Mouse (Mus musculus) heart, postnatal 0 days (tissue): ENCODE results near the gene Usp36.

Experiments
- CTCF ChIP-seq: IDR thresholded peaks from 2 replicates; pipeline ENCODE4 v1.5.1; 2016; ENCODE audit warnings: antibody characterized with exemption, control low read depth, low read depth
- EP300 ChIP-seq: IDR thresholded peaks from 2 replicates; pipeline ENCODE4 v1.6.1; 2016; ENCODE audit warnings: antibody characterized with exemption, low read depth

DNA sequence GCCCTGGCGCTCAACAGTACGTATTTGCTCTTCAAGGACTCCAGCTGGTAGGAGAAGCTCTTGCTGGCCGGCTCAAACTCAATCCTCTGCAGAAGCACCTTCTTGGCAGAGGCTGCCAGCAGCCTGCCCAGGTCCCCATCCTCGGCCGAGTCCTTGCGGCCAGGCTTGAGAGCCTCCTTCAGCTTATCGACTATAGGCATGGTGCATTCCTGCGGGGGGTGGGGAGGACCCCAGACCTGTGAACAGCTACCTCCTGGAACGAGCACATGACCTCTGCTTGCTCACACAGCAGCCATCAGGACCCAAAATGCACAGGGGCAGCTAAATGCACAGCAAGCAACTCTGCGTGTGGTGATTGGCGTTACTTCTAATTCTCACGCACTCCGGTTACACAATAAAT lies 4.3 kb downstream of the Usp36 start:
- TF ChIP-seq CTCF (no peak), EP300 (no peak)
